Mouse (Mus musculus) MEL (cell line): Measurements from ENCODE around the gene Alpk1. TPM values are rescaled to one million over a fixed set of nuclear protein-coding genes. Genes with fewer than 3 reads are reported as not detected.

Experiments used
- DNase-seq: peaks from one replicate; pipeline ENCODE4 v3.0.0; 2011; ENCODE audit warnings: low read depth, low spot score
- H3K27ac ChIP-seq: 2 replicates; pipeline ENCODE4 v1.5.1; 2012; ENCODE audit warnings: low read depth, mild to moderate bottlenecking, control low read depth, low read length, moderate library complexity; ENCODE audit not compliant: control insufficient read depth
- H3K27me3 ChIP-seq, 2 experiments: fragments of 150-350 bp in 1 of 2; sonication (generic) in 1 of 2; 2 replicates each; pipeline ENCODE4 v1.6.1; 2012; ENCODE audit warnings: low read length in 2 of 2, mild to moderate bottlenecking in 2 of 2, improper control_type of control experiment in 1 of 2, moderate library complexity in 1 of 2; ENCODE audit not compliant: insufficient read depth in 2 of 2, control insufficient read depth in 1 of 2
- H3K36me3 ChIP-seq, 2 experiments: 2 replicates each; pipeline ENCODE4 v1.6.1; 2012 to 2014; ENCODE audit warnings: low read length in 2 of 2, improper control_type of control experiment in 1 of 2, inconsistent platforms in 1 of 2, mild to moderate bottlenecking in 1 of 2; ENCODE audit not compliant: insufficient read depth in 2 of 2, control insufficient read depth in 1 of 2
- H3K4me1 ChIP-seq, 2 experiments: fragments of 150-350 bp in 1 of 2; sonication (generic) in 1 of 2; 2 replicates each; pipeline ENCODE4 v1.6.1; 2012; ENCODE audit warnings: low read length in 2 of 2, improper control_type of control experiment in 1 of 2, mild to moderate bottlenecking in 1 of 2; ENCODE audit not compliant: insufficient read depth in 2 of 2, control insufficient read depth in 1 of 2
- H3K4me3 ChIP-seq, 2 experiments: fragments of 150-350 bp in 1 of 2; sonication (generic) in 1 of 2; 2 replicates each; pipeline ENCODE4 v1.5.1; 2012; ENCODE audit warnings: low read depth in 2 of 2, low read length in 2 of 2, mild to moderate bottlenecking in 2 of 2, moderate library complexity in 2 of 2, control low read depth in 1 of 2, improper control_type of control experiment in 1 of 2; ENCODE audit not compliant: control insufficient read depth in 1 of 2, insufficient read depth in 1 of 2
- H3K79me2 ChIP-seq: 2 replicates; pipeline ENCODE4 v1.6.1; 2012; ENCODE audit warnings: mild to moderate bottlenecking, low read length, moderate library complexity; ENCODE audit not compliant: control insufficient read depth, poor library complexity, insufficient read depth
- H3K9ac ChIP-seq: 2 replicates; pipeline ENCODE4 v1.6.1; 2012; ENCODE audit warnings: low read depth, mild to moderate bottlenecking, control low read depth, low read length, moderate library complexity; ENCODE audit not compliant: control insufficient read depth, poor library complexity, severe bottlenecking
- H3K9me3 ChIP-seq: fragments of 150-350 bp; sonication (generic); replicated peaks from 2 replicates; pipeline ENCODE4 v1.6.1; 2012; ENCODE audit warnings: mild to moderate bottlenecking, low read length, improper control_type of control experiment, moderate library complexity; ENCODE audit not compliant: insufficient read depth
- CHD1 ChIP-seq: IDR thresholded peaks from 2 replicates; pipeline ENCODE4 v1.6.1; 2012; ENCODE audit warnings: low read depth, mild to moderate bottlenecking, inconsistent platforms, low read length, improper control_type of control experiment
- EP300 ChIP-seq, 2 experiments: IDR thresholded peaks; 2 replicates each; pipeline ENCODE4 v1.6.1; 2011; ENCODE audit warnings: improper control_type of control experiment in 2 of 2, low read length in 2 of 2, low read depth in 1 of 2, mild to moderate bottlenecking in 1 of 2
- GABPA ChIP-seq: IDR thresholded peaks from 2 replicates; pipeline ENCODE4 v1.6.1; 2012; ENCODE audit warnings: low read depth, mild to moderate bottlenecking, inconsistent platforms, low read length, improper control_type of control experiment, moderate library complexity
- JUND ChIP-seq: IDR thresholded peaks from 2 replicates; pipeline ENCODE4 v1.6.1; 2011; ENCODE audit warnings: low read depth, mild to moderate bottlenecking, improper control_type of control experiment, low read length
- MAFK ChIP-seq: IDR thresholded peaks from 2 replicates; pipeline ENCODE4 v1.6.1; 2011; ENCODE audit warnings: low read depth, mild to moderate bottlenecking, low read length, improper control_type of control experiment, borderline replicate concordance
- MAX ChIP-seq: IDR thresholded peaks from 2 replicates; pipeline ENCODE4 v1.6.1; 2011; ENCODE audit warnings: low read length, improper control_type of control experiment
- MAZ ChIP-seq: IDR thresholded peaks from 2 replicates; pipeline ENCODE4 v1.6.1; 2012; ENCODE audit warnings: low read depth, mild to moderate bottlenecking, inconsistent platforms, low read length, improper control_type of control experiment
- MYC ChIP-seq: IDR thresholded peaks from 2 replicates; pipeline ENCODE4 v1.6.1; 2011; ENCODE audit warnings: low read depth, mild to moderate bottlenecking, low read length, improper control_type of control experiment, moderate library complexity
- RCOR1 ChIP-seq: IDR thresholded peaks from 2 replicates; pipeline ENCODE4 v1.6.1; 2012; ENCODE audit warnings: low read depth, mild to moderate bottlenecking, inconsistent platforms, low read length, improper control_type of control experiment
- SMC3 ChIP-seq: IDR thresholded peaks from 2 replicates; pipeline ENCODE4 v1.6.1; 2011; ENCODE audit warnings: low read depth, low read length, improper control_type of control experiment
- TBP ChIP-seq: IDR thresholded peaks from 2 replicates; pipeline ENCODE4 v1.8.0; 2011; ENCODE audit warnings: low read depth, low read length, improper control_type of control experiment
- TCF12 ChIP-seq: IDR thresholded peaks from 2 replicates; pipeline ENCODE4 v1.6.1; 2014; ENCODE audit warnings: low read depth, mild to moderate bottlenecking, inconsistent platforms, low read length, improper control_type of control experiment, moderate library complexity
- UBTF ChIP-seq: IDR thresholded peaks from 2 replicates; pipeline ENCODE4 v1.6.1; 2012; ENCODE audit warnings: low read depth, mild to moderate bottlenecking, inconsistent platforms, low read length, improper control_type of control experiment, moderate library complexity, borderline replicate concordance; ENCODE audit not compliant: insufficient read depth
- ZKSCAN1 ChIP-seq: IDR thresholded peaks from 2 replicates; pipeline ENCODE4 v1.6.1; 2012; ENCODE audit warnings: low read depth, mild to moderate bottlenecking, inconsistent platforms, low read length, improper control_type of control experiment, moderate library complexity
- polyA plus RNA-seq, 2 experiments: library from polyadenylated mRNA; stranded (reverse) in 1 of 2; unstranded in 1 of 2; fragments of >175 nt in 1 of 2; fragments of >200 nt in 1 of 2; gene quantifications; 2 replicates each; pipeline versions ENCODE4 v1.2.1 to v1.2.4; 2012; ENCODE audit warnings: low replicate concordance in 2 of 2, low read depth in 1 of 2; ENCODE audit not compliant: insufficient read length in 2 of 2, insufficient read depth in 1 of 2, missing spikeins in 1 of 2
- total RNA-seq: library from RNA; depleted of rRNA; stranded (reverse); fragments of 300-350 nt; gene quantifications from 2 replicates; pipeline ENCODE4 v1.2.3, GENCODE M21; 2012

Gene Alpk1
- total and polyA plus RNA-seq, 3 experiments: 1.8 to 2.4 TPM; not detected in 1

DNA sequence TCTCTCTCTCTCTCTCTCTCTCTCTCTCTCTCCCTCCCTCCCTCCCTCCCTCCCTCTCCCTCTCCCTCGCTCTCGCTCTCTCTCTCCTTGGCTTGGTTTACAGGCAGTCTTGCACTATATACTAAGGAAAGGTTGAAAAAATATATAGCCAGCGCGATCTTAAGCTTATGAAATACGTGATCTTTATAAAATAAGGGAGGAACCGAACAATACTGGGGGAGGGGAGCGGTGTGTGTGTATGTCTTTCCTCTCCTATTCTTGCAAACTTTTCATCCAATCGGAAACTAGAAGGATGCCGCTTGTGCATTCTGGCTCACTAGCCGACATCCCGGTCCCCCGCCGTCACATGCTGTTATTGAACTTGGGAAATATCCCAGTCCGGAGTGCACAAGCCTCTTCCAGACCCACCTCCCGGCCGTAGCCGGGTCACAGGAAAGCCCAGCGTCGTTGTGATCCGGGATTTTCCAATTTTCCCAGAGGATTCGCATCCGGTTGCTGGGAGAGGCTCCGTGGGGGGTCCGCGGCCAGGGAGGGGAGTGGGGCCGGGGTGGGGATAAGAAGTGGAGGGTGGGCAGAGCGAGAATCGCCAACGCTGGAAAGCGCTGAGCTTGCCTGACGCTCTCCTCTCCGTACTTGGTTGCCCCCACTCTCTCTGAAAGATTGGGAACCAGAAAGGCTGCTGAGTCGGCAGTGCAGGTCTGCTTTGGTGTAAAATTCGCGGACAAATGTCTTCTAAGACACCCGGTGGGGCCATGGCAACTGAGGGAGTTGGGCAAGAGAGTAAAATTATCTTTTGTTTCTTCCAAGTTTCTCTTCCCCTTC lies 10.1 kb upstream of the Alpk1 start (continued):
- TF ChIP-seq MAFK: no peak; the same call in 1 of the 2 replicates
- no peak for TF ChIP-seq TCF12

- DNase-seq: peak; percentile 43
- Histone ChIP-seq H3K36me3 (peaks cover 0 to 14% of the 10 kb centered on the region in 2 experiments; a peak in 2 of 4 replicates), H3K9ac (peak within 1 kb of the TSS; percentile 72), H3K9me3 (no peaks in the 10 kb centered on the region), H3K4me3 (peak within 1 kb of the TSS; percentile 74 to 99), H3K4me1 (peaks cover 5 to 19% of the 10 kb centered on the region in 2 experiments; a peak in 3 of 4 replicates), H3K27ac (peak within 1 kb of the TSS; percentile 32; the same call in 1 of the 2 replicates), H3K27me3 (no peaks in the 10 kb centered on the region), H3K79me2 (no peaks in the 10 kb centered on the region; the same call in 1 of the 2 replicates)
- peak; percentile 17; the same call in 1 of the 2 replicates for TF ChIP-seq MAX
- TF ChIP-seq MAZ: no peak
Observed at GRCm38 (mm10) chr3:127789500-127790191, 9.3 kb upstream of the Alpk1 start, which contains the start of gene Tifa. Tifa (plus strand) TSS chr3:127789805.

- no peak for DNase-seq
- Histone ChIP-seq H3K27me3 (no peaks in the 10 kb centered on the region), H3K36me3 (peaks cover 0 to 14% of the 10 kb centered on the region in 2 experiments; a peak in 2 of 4 replicates), H3K27ac (no peak overlapping the region), H3K9ac (no peak overlapping the region), H3K4me3 (no peak overlapping the region), H3K79me2 (no peaks in the 10 kb centered on the region; the same call in 1 of the 2 replicates), H3K4me1 (peaks cover 5 to 19% of the 10 kb centered on the region in 2 experiments; a peak in 3 of 4 replicates), H3K9me3 (no peaks in the 10 kb centered on the region)
- TF ChIP-seq CHD1 (no peak), GABPA (no peak), RCOR1 (no peak), UBTF (no peak), MYC (no peak), SMC3 (no peak), TBP (no peak), JUND (no peak), ZKSCAN1 (no peak), EP300 (IDR thresholded peaks at IDR 0.05; ENCODE audit: low read depth in 1 of 2, low read length in 2 of 2) (no peak)
Observed at GRCm38 (mm10) chr3:127788919-127789318, 8.6 kb upstream of the Alpk1 start.
